Mouse (Mus musculus) cerebellum, postnatal 10 days (tissue): ENCODE results near the gene Uhrf2.
A peak's percentile ranks its signal among the peaks of the same experiment; 100 is the strongest.

Experiments
- DNase-seq, 2 experiments: peaks; one replicate each; pipeline ENCODE4 v3.0.0; 2021; ENCODE audit warnings: mixed read lengths in 2 of 2

Uhrf2 gene

DNA sequence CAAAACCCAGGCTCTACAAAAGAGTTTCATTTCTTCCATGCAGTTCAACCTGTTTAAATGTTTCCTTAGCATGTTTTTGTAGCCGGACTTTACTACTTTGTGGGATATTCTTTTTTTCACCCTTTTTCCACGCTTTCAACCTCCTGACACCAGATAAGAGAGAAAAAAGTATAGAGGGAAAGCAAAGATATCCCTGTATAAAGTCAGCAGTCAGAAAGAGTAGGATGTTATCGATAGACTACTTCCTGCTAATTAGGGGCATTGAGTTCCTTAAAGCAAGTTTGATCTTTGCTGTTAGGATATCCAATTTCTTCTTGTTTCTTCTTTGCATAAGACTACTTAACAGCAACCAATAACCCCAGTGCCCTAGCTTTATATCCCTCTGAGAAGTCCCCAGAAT, 21.2 kb downstream of the Uhrf2 start:
- DNase-seq: no peak

DNA sequence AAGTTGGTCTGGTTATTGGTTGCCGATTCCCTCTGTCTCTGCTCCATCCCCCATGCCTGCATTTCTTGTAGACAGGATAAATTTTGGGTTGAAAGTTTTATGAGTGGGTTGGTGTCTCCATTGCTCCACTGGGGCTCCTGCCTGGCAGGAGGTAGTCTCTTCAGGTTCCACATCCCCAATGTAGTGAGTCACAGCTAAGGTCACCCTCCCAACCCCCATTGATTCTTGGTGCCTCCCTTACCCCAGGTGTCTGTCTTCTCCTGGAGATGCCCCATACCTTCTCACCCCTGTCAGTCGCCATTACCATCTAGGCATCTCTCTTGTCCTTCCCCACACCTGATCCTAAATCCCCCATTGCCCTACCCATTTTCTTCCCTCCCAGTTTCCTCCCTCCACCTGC, 23.9 kb downstream of the Uhrf2 start:
- DNase-seq: no peak

DNA sequence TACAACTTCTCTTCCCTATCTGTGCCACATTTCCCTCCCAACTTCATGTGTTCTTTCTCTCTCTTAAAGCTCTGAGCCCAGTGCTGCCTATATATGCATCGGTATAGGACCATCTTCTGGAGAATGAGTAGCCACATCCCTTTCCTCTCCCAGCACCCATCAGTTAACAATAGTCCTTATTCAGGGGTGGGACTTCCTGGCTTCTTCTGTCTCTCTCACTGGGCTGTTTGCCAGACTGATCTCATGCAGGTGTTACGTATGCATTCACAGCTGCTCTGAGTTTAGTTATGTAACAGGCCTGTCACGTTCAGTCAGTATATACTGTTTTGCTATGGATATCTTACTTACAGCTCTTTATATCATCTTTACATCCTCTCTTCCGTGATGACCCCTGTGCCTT, 35.5 kb downstream of the Uhrf2 start:
- DNase-seq: peak; percentile 6 to 12

DNA sequence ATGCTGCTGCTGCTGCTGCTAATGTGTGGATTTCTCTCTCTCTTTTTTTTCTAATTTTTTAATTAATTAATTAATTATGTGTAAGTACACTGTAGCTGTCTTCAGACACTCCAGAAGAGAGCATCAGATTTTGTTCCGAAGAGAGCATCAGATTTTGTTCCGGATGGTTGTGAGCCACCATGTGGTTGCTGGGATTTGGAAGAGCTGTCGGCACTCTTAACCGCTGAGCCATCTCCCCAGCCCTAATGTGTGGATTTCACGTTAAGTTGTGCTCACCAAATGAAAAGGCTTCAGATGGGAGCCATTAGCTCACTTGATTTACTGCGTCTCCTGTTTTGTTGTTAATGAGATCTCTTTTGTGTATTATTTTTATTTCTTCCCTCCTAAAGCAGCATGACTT, 59.9 kb downstream of the Uhrf2 start:
- no peak for DNase-seq

DNA sequence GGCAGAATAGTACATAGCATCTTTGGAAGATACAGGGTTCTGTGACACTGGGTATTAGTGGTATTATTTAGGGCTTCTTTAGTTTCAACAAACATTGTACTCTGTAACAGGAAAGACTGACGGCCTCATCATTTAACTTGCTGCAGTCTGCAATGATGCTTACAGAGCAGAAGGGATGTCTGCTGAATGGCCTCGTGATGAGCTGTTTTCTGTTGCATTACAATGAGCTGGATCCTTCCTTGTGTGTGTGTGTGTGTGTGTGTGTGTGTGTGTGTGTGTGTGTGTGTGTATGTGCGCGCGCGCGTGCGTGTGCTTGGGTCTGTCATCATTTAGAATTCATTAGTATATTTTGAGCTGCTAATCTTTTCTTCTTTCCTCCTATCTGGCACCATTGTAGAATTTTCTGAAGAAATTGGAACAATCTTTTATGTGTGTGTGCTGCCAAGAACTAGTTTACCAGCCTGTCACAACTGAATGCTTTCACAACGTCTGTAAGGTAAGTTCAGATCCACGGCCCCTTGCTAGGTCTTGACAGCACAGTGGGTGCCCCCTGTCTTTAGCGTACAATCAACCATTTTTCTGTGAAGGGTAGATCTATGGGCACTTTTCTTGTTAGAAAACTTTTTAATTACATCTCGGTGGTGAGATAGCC, 61.5 kb downstream of the Uhrf2 start:
- no peak for DNase-seq

DNA sequence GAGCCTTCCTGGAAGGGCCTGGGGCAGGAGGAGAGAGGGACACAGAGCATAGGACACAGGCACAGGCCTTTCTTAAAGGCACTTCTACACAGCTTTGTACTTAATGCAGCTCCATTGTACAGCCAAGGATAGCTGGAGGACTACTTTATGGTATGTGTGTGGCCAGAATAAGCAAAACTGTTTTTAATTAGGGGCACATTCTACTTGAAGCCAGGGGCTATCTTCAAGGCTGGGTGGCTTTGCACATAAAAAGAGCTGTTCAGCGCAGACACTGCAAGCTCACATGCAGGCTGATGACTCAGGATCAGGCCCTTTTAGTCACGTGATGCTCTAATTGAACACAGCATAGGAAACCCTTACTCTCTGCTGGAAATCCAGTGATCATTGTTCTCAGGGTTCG, 65.9 kb downstream of the Uhrf2 start:
- DNase-seq: no peak

DNA sequence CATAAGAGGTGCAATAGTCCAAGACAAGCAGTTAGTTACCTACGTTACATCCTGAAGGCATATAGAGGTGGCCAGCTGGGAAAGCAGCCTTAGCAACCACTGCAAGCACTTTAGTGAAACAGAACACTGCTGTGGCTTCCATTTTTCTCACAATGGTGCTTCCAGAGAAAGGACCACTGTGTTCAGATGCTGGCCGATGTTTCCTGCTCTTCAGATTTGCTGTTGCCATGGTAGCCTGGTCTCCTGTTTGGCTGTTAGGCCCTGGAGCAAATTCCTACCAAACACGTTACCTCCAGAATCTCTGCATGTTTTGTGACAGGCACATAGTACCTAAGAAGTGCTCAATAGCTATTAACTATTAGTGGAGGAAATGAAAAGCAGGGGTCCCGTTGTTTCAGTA, 66.7 kb downstream of the Uhrf2 start:
- DNase-seq: no peak

DNA sequence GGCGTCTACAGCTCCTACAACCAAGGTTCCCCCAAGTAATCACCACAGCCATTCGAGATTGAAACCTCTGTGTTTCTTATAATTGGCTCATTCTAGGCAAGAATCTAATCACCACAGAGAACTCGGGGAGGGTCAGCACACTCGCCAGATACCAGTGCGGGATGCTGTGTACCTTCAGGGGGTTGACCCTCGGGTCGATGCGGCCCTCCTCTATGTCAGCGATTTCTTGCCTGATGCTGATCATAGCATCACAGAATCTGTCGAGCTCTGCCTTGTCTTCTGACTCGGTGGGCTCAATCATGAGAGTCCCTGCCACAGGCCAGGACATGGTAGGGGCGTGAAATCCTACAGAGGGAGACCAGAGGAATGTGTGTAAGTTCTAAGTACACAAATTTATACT, 70.3 kb downstream of the Uhrf2 start:
- no peak for DNase-seq

DNA sequence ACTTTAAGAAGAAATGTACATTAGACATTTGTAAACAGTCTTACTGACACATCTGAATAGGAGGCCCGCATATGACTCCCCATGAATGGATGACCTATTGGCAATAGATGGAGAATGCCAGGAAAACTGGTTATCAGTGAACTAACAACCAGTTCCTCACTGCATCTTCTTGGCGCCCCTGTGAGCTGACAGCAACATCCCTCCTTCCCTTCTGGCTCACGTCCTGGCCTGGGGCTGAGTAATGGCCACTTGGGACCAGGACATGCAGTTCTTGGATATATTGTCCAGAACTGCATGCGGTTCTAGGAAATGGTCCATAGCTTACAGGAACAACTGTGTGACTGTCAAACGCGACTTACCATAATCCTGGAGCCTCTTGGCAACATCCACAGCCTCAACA, 72.3 kb downstream of the Uhrf2 start:
- no peak for DNase-seq

DNA sequence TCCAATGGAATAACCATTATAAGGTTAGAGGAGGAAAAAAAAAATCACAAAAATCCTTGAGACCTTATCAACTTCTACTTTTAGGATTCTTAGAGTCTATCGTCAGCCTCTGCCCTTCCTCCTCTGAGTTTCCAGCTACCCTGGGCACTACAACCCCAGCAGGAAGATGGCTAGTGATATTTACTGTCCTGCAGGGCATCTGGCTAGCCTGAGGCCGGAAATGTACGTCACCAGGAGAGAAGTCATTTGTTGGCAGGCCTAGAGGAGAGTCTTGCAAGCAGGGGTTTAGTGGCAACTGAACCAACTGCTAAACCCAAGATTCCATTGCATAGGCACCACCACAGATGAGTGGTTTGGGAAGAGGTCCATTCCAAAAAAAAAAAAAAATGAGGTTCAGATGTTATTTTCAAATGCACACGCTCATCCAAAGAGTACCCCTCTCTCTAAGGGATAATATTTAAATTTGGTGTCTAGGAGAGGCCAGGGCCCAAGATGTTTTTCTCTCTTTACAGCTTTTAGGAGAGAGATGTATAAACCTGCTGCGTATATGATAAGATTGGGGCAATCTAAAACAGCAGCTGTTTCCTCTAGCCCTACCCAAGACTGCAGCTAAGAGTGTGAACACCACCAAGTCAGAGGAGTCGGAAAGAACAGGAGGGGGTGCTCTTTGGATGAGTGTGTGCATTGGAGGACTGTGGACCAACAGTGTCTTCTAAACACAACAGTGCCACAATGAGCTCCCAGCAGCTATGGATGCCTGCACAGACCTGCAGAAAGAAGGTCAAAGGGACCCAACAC, 74.9 kb downstream of the Uhrf2 start:
- DNase-seq: no peak

DNA sequence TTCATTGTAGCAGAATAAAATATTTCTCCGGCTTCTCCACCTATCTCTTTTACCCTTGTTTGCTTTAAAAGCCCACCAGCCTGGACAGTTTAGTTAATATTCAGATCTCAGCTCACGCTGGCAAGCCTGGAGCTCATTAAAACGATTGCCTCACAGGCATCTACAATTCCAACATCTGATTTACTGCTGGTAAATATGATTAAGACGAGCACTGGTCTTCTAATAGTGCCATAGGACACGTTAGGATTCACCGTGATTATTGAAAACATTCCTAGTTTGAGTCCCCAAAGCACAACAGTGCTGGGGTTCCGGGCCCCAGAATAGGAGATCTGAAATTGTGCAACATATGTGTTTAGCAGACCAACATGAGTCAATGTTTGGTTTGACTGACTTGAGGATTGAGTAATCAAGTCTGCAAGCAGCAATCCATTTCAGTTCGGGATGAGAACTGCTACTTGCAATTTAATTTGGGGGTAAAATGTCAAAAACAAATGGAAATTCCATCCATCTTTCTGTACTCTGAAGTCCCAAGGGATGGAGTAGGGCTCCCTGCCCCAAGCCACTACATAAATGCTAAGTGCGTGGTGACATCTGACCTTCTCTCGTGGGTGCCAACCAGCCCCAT, 77.0 kb downstream of the Uhrf2 start:
- no peak for DNase-seq

DNA sequence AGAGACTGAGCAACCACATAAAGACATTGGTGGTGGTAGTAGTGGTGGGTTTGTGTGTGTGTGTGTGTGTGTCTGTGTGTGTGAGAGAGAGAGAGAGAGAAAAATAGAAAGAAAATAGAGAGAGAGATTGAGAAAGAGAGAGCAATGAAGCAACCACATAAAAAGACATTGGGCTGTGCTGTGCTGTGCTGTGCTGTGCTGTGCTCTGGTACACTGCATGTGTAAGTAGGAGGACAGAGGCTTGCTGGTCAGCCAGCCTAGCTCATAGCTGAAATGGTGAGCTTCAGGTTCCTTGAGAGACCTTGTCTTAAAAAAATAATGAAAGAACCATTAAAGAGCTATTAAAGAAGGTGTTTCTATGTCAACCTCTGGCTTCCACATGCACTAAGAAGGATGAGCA, 78.3 kb downstream of the Uhrf2 start:
- DNase-seq: no peak

DNA sequence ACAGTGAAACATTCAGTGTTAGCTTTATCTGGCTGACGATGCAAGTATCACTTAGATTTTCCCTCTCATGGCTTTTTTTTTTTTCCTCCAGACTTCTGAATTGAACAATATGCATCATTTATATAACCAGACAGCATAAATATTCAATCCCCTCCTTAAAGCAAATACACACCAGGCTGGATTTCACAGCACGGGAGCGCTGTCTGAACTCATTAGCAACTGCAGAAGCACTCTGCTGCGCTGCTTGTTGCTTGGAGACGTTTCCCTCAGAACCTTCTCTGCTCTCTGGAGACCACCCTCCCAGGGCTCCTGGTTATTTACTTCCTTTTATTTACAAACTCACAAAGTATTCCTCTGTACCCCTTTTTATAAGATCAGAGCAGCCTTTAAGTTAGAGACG, 78.8 kb downstream of the Uhrf2 start:
- no peak for DNase-seq

DNA sequence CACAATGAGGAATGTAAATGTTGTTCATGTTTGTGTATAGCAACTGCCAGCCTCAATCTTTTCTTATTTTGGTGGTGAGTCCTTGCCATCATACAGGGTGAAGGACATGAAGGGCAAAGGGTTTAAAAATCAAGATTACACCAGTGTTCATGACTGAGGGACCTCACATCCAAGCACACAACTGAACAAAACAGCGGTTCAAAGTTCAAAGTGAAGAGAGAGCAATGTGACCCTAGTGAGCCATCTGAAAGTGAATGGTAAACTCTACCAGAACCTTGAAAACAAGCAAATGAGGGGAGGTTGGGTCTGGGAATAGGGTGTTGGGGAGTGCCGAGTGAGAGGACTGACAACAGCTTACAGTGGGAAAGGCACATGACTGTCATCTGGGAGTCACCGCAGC, 81.1 kb downstream of the Uhrf2 start:
- no peak for DNase-seq

DNA sequence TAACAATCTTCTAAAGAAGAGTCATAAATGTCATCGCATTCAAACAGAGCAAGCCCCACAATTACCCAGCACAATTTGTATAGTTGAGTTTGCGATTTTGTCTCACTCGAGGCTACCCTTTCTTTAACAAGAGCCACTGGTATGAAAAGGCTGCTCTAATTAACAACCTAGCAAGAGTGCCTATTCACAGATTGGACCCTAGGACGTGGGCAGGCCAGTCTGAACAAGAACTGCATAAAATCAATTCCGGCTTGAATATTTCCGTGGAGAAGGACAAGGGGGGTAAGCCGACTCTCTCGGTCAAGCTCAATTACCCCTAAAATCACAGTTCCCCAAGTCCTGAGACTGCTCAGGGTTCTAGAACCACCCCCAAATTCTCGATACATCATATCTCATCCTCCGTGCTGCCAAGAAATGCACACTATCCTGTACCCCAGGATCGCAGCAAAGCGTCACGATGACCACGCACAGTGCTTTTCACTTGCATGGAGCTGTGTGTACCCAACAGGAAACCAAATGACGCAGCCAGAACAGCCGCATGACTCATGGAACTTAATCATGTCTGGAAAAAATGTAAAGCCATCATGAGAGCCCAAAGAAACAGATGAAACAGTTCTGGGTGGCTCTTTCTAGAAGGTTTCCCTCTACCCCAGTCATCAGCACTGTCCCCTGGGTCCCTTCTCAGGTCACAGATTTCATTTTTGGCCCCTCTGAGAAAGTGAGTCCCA, 82.8 kb downstream of the Uhrf2 start:
- DNase-seq: no peak

DNA sequence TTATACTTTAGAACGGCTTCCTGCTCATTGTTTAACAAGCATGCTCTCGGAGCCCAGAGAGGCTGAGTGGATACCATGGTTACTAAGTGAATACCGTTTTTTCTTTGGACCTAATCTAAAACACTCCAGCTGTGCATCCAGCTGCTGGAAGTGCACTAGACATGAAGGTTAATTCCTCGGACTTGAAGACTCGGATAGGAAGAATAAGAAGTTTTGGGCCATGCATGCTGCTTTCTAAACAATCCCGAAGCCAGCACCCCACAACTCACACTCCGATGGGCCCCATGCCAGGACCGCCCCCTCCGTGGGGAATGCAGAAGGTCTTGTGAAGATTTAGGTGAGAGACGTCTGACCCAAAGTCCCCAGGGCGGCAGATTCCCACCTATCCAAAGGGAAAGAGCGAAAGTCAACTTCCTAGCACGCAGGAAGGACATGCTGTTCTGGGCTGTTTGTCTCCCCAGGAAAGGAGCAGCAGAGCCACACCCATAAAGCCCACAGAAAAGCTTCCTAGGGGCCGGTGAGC, 84.7 kb downstream of the Uhrf2 start:
- peak in 1 of 2 experiments; percentile 34 for DNase-seq

DNA sequence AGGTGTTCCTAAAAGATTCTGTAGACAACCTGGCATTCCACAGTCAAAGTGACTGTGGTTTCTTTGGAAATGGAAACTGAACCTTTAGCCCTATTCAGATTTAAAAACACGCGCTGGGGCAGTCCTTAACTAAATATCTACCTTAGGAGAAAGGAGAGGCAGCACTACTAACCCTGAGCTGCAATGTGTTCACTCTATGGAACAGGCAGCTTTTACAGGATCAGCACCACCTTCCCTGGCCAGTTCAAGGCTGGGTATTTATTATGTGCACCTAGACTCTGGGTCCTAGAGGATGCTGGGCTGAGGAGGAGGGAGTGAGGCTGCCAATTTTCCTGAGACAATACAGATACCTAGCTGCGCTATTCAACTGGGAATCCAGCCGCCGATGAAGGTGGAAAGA, 85.3 kb downstream of the Uhrf2 start:
- DNase-seq: no peak

DNA sequence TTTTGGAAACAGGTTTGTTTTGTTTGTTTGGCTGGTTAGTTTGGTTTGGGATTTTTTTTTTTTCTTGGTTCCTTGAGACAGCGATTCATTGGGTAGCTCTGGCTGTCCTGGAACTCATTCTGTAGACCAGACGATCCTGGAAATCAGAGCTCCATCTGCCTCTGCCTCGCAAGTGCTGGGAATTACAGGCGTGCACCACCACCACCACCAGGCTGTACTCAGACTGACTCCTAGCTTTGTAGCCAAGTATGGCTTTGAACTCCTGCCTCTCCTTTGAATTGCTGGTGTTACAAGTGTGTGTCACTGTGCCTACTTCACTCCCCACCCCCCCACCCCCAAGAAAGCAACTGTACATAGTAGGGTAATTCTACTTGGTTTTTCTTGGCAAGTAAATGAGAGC, 86.9 kb downstream of the Uhrf2 start:
- no peak for DNase-seq

DNA sequence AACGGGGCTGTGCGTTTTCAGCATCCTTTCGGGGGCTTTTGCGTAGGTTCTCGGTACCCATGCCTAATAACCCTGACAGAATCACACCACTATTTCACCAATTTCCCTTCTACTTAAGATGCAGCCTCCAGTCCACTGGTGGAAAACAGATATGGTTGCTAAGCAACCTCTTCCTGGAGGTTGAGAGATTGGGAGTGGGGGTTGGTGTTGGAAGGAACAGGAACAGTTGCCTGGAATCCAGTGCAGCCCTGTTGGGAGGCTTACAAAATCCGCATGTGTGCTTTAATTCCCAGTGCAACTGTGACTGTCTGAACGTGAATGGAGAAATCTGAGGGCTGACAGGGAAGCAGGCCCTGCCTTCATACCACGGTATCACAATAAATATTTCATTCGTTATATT, 87.5 kb downstream of the Uhrf2 start:
- peak; percentile 25 to 27 for DNase-seq

DNA sequence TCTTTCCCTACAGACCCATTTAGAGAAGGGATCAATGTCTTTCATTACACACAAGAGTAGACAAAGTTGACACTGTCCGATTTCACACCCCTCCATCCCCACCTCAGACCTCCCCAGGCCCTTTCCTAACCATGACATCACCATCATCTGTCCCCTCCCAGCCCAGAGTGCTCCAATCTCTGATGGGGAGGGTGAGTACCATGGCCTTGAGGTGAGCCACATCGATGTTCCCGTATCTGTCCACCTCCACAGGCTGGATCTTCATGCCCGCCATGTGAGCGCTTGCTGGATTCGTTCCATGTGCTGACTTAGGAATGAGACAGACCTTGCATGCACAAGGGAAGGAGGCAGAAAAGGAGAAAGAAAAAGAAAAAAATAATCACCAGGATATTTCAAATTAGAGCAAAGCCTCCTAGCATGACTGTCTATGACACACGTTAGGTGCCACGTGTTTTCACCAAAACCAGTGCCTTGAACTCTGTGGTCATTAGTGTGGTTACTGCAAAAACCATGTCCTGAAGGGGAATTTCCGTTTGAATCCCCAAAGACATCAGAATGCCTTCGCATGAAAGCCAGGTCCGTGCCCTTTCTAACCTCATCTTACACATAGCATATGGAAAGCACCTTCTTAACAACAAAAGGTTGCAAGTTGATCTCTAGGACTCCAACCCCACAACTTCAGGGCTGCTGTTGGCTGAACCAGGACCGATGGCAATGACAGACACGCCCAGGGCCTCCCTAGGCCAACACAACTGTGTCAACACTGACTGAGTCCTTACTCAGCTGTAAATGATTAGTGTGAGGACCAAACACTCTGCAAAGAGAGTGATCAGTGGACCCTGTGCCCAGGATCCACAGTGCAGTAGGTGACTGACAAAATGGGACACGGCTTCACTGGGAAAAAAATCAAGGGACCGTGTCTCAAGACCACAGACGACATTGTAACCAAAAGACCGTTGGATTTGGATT, 88.3 kb downstream of the Uhrf2 start:
- DNase-seq: peak; percentile 48 to 51

DNA sequence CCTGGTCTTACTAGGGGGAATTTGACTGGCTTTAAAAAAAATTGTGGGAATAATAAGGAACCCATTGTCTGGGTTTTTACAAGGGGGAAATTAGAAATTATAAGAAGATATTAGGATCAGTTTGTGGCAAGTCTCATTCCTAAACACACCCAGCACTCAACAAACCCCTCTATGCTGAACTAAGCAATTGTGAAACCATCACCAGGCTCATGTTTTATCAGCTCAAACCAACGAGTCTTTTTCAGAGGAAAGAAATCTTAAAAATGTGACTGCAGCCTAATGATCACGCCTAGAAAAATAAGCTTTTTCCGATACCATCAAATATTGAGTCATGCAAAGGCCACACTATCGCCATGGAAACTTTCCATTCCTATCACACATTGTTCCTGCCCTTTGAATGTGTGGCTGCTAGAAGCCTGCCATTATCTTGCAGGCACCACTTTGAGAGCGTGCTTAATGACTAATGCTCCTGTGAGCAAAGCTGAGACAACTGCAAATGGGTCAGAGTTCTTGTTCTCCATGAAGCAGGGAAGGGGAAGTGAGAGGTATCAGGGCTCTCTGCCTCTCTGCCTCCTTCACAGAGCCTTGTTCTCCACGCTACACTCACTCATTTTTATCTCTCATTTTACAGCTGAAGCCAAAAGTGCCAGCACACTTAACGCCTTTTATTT, 94.8 kb downstream of the Uhrf2 start:
- no peak for DNase-seq

DNA sequence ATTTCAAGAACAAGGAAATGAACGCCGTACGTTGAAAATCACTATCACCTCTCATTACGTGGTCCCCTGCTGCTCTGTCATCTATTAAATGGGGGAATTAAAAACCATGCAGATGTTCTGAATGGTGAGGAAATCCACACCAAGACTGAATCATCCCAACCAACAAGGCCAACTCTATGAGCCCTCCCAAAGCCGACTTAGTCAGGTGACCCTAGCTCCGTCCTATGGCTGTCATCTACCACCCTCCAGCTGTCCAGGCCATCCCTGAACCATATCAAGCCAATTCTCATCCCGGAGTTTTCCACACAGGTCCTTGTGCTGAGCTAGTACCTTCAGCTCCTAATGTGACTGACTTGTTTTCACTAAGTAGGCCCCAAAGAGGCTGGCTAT, 95.4 kb downstream of the Uhrf2 start:
- no peak for DNase-seq
